Mouse (Mus musculus): Measurements from ENCODE around the gene Wdr81. TPM values are rescaled to one million over a fixed set of nuclear protein-coding genes. Genes with fewer than 3 reads are reported as not detected.
A peak's percentile ranks its signal among the peaks of the same experiment; 100 is the strongest.

The Wdr81 gene
- polyA plus RNA-seq, 1 experiment from 2014 or later = 2.6 TPM

DNA sequence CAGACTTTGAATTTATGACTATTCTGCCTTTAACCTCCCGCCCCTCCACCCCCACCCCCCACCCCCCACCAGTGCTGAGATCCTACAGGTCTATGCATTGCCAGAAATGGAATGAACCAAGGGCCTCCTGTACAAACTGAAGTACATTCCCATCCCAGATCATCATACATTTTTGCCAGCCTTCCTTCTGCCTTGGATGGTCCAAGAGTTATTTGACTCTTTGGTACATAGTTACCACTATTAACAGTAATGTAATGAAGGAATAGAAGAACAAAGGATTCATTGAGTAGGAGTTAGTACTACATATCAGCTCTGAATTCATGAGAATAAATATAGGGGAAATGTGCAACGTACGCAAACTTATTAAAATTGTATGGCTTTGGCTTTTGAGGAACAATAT lies 31.7 kb upstream of the Wdr81 start:
- H3K9me3 ChIP-seq (ENCODE audit: control insufficient read depth, low read length) = no peaks in the 10 kb centered on the region
- peak overlapping the region; percentile 98; the same call in 1 of the 2 replicates for H3K4me3 ChIP-seq (ENCODE audit: low read depth, low read length)
- no peak overlapping the region for H3K9ac ChIP-seq (ENCODE audit: low read length)
- H3K36me3 ChIP-seq (ENCODE audit: control insufficient read depth, insufficient read depth, low read length) = peaks cover 18% of the 10 kb centered on the region
- H3K27ac ChIP-seq (replicated peaks) = no peak overlapping the region
- peaks cover 6% of the 10 kb centered on the region for H3K4me1 ChIP-seq (replicated peaks; ENCODE audit: control insufficient read depth, insufficient read depth)
- H3K27me3 ChIP-seq (ENCODE audit: control insufficient read depth, insufficient read depth, low read length) = no peaks in the 10 kb centered on the region
- H3K4me2 ChIP-seq (replicated peaks; ENCODE audit: low read depth) = peak overlapping the region; percentile 85
- no peak for TF ChIP-seq CTCF (IDR thresholded peaks at IDR 0.05; ENCODE audit: low read depth)
- TF ChIP-seq EP300 (optimal IDR thresholded peaks at IDR 0.05) = no peak
- ATAC-seq (ENCODE audit: low FRiP score, low TSS enrichment) = peak; percentile 24
- DNase-seq (ENCODE audit: low spot score) = no peak
- WGBS = 22% methylated on average over 3 of the region's 3 CpGs

DNA sequence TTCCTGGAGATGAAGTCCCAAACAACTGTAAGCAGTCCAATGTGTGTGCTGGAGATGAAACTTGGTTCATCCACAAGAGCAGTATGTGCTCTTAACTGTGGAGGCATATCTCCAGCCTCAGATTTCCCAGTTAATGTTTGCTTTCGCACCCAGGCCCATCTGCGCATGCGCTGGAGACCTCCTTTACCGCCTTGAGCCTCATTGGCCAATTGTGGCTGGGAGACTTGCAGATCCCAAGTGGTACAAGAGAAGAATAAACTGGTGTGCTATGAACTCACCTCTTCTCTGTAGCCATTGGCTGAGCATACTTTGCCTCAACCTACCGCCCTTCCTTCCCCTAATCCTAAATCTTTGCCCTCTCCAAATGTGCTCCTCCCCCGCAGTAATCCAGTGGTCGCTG lies 18.9 kb upstream of the Wdr81 start:
- no peak for DNase-seq (ENCODE audit: low spot score)
- no peak for TF ChIP-seq CTCF (IDR thresholded peaks at IDR 0.05; ENCODE audit: low read depth)
- no peak for TF ChIP-seq EP300 (optimal IDR thresholded peaks at IDR 0.05)
- H3K9ac ChIP-seq (ENCODE audit: low read length) = no peak overlapping the region
- WGBS = 61% methylated on average over 7 of the region's 7 CpGs
- no peaks in the 10 kb centered on the region for H3K36me3 ChIP-seq (ENCODE audit: control insufficient read depth, insufficient read depth, low read length)
- H3K4me2 ChIP-seq (replicated peaks; ENCODE audit: low read depth) = no peak overlapping the region
- no peak for ATAC-seq (ENCODE audit: low FRiP score, low TSS enrichment)
- H3K9me3 ChIP-seq (ENCODE audit: control insufficient read depth, low read length) = no peaks in the 10 kb centered on the region
- H3K27me3 ChIP-seq (ENCODE audit: control insufficient read depth, insufficient read depth, low read length) = no peaks in the 10 kb centered on the region
- no peak overlapping the region for H3K4me3 ChIP-seq (ENCODE audit: low read depth, low read length)
- no peak overlapping the region for H3K27ac ChIP-seq (replicated peaks)
- no peaks in the 10 kb centered on the region for H3K4me1 ChIP-seq (replicated peaks; ENCODE audit: control insufficient read depth, insufficient read depth)

DNA sequence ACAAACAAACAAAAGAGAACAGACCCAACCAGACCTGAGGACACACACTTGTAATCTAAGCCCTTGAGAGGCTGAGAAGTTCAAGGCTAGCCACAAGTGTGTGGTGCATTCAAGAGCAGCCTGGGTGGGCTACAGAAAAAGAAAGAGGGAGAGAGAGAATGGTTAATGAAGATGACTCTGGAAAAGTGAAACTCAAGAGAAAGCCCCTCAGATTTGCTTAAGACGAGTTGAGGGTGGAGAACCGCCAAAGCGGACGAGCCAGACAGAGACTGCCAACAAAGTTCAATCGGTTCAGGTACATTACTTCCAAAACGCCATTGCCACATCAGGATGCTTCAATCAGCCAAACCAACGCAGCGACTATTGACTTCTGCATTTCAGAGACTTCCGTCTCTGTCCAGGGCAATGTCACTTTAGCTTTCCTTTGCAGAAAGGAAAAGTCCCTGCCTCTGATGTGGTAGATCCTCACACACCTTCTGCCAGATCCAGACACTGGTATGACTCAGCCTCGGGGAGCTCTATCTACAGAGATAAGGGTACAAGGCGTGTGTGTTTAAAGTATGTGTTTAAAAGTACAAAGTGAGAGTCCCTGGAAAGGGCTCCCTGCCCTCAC lies 18.1 kb upstream of the Wdr81 start:
- Histone ChIP-seq H3K9ac (ENCODE audit: low read length) (no peak overlapping the region), H3K4me1 (replicated peaks; ENCODE audit: control insufficient read depth, insufficient read depth) (no peaks in the 10 kb centered on the region), H3K27me3 (ENCODE audit: control insufficient read depth, insufficient read depth, low read length) (no peaks in the 10 kb centered on the region), H3K36me3 (ENCODE audit: control insufficient read depth, insufficient read depth, low read length) (no peaks in the 10 kb centered on the region), H3K9me3 (ENCODE audit: control insufficient read depth, low read length) (no peaks in the 10 kb centered on the region), H3K4me3 (ENCODE audit: low read depth, low read length) (no peak overlapping the region), H3K27ac (replicated peaks) (no peak overlapping the region), H3K4me2 (replicated peaks; ENCODE audit: low read depth) (no peak overlapping the region)
- 68% methylated on average over 11 of the region's 11 CpGs for WGBS
- no peak for DNase-seq (ENCODE audit: low spot score)
- TF ChIP-seq EP300 (optimal IDR thresholded peaks at IDR 0.05) (no peak), CTCF (IDR thresholded peaks at IDR 0.05; ENCODE audit: low read depth) (no peak)
- peak; percentile 46; the same call in 1 of the 2 replicates for ATAC-seq (ENCODE audit: low FRiP score, low TSS enrichment)

DNA sequence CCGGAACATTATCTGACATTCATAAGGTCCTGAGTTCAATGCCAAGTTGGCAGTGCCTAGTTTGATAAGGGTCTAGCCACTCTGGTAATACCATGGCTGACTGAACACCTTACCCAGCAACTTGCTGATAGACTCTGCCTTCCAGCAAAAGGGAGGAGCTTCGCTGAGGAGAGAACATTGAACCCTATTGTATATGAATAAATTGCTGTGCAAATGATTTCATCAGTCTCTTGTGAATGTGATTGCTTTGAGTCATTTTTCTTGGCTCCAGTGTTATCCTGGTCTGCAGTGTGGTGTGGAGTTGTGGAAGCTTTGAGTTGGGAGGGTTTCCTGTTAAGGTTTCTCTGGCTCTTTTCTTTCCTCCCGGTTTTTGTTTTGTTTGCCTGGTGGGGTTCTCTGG lies 16.2 kb upstream of the Wdr81 start:
- Histone ChIP-seq H3K27me3 (ENCODE audit: control insufficient read depth, insufficient read depth, low read length) (no peaks in the 10 kb centered on the region), H3K36me3 (ENCODE audit: control insufficient read depth, insufficient read depth, low read length) (no peaks in the 10 kb centered on the region), H3K4me1 (replicated peaks; ENCODE audit: control insufficient read depth, insufficient read depth) (no peaks in the 10 kb centered on the region), H3K9me3 (ENCODE audit: control insufficient read depth, low read length) (no peaks in the 10 kb centered on the region), H3K4me3 (ENCODE audit: low read depth, low read length) (no peak overlapping the region), H3K4me2 (replicated peaks; ENCODE audit: low read depth) (no peak overlapping the region), H3K27ac (replicated peaks) (no peak overlapping the region), H3K9ac (ENCODE audit: low read length) (no peak overlapping the region)
- DNase-seq (ENCODE audit: low spot score) = peak; percentile 45
- TF ChIP-seq CTCF (IDR thresholded peaks at IDR 0.05; ENCODE audit: low read depth) (no peak), EP300 (optimal IDR thresholded peaks at IDR 0.05) (no peak)
- WGBS = 61% methylated on average over 3 of the region's 3 CpGs
- ATAC-seq (ENCODE audit: low FRiP score, low TSS enrichment) = peak; percentile 65

DNA sequence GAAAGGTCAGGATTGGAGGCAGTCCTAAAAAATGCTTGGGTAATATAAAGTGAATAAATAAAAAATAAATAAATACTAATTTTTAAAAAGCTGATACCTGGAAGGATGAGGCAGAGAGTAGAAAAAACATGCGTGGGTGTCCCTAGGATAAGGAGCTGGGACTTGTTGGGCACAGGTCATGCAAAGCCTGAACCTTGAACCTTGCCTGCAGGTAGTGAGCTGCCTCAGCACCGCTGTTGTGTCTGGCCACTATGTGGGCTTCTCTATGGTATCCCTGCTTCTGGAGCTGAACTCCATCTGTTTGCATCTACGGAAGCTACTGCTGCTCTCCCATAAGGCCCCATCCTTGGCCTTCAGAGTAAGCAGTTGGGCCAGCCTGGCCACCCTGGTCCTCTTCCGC lies 14.7 kb upstream of the Wdr81 start:
- Histone ChIP-seq H3K27me3 (ENCODE audit: control insufficient read depth, insufficient read depth, low read length) (no peaks in the 10 kb centered on the region), H3K9me3 (ENCODE audit: control insufficient read depth, low read length) (no peaks in the 10 kb centered on the region), H3K4me3 (ENCODE audit: low read depth, low read length) (no peak overlapping the region), H3K27ac (replicated peaks) (no peak overlapping the region), H3K9ac (ENCODE audit: low read length) (no peak overlapping the region), H3K4me1 (replicated peaks; ENCODE audit: control insufficient read depth, insufficient read depth) (no peaks in the 10 kb centered on the region), H3K4me2 (replicated peaks; ENCODE audit: low read depth) (no peak overlapping the region), H3K36me3 (ENCODE audit: control insufficient read depth, insufficient read depth, low read length) (no peaks in the 10 kb centered on the region)
- TF ChIP-seq CTCF (IDR thresholded peaks at IDR 0.05; ENCODE audit: low read depth) (no peak), EP300 (optimal IDR thresholded peaks at IDR 0.05) (no peak)
- no peak for DNase-seq (ENCODE audit: low spot score)
- 92% methylated on average over 4 of the region's 4 CpGs for WGBS
- ATAC-seq (ENCODE audit: low FRiP score, low TSS enrichment) = no peak

DNA sequence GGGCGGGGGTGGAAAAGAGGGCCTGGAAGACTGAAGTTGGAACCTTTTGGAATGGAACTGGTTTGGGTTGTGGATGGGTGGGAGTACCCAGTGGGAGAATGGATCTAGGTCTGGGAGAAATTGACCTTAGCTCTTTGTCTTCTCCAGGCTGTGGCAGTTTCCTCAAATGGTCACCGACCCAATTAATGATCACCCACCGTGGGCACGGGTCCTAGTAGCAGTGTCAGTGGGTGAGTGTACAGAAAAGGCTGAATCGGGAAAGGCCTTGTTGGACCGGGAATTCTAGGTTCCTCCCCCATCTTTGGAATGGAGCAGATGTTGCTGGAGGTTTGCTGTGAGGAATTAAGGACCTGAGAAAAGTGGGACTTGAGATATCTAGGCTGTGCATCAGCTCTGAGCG lies 13.9 kb upstream of the Wdr81 start:
- Histone ChIP-seq H3K4me3 (ENCODE audit: low read depth, low read length) (peak overlapping the region; percentile 44), H3K4me2 (replicated peaks; ENCODE audit: low read depth) (peak overlapping the region; percentile 76), H3K27me3 (ENCODE audit: control insufficient read depth, insufficient read depth, low read length) (no peaks in the 10 kb centered on the region), H3K9ac (ENCODE audit: low read length) (peak overlapping the region; percentile 71), H3K36me3 (ENCODE audit: control insufficient read depth, insufficient read depth, low read length) (no peaks in the 10 kb centered on the region), H3K27ac (replicated peaks) (peak overlapping the region; percentile 24; the same call in 1 of the 2 replicates), H3K4me1 (replicated peaks; ENCODE audit: control insufficient read depth, insufficient read depth) (peaks cover 1% of the 10 kb centered on the region; the same call in 1 of the 2 replicates), H3K9me3 (ENCODE audit: control insufficient read depth, low read length) (no peaks in the 10 kb centered on the region)
- TF ChIP-seq CTCF (IDR thresholded peaks at IDR 0.05; ENCODE audit: low read depth) = no peak
- DNase-seq (ENCODE audit: low spot score) (no peak), ATAC-seq (ENCODE audit: low FRiP score, low TSS enrichment) (no peak)
- WGBS = 59% methylated on average over 7 of the region's 7 CpGs
